Mouse (Mus musculus): ENCODE results near the gene Gm1140.
"Not testable (repeated sequence)": the region's sequence is repeated elsewhere in the genome, so short reads cannot be mapped to it uniquely, and the experiment has no call there.

The Gm1140 gene

DNA sequence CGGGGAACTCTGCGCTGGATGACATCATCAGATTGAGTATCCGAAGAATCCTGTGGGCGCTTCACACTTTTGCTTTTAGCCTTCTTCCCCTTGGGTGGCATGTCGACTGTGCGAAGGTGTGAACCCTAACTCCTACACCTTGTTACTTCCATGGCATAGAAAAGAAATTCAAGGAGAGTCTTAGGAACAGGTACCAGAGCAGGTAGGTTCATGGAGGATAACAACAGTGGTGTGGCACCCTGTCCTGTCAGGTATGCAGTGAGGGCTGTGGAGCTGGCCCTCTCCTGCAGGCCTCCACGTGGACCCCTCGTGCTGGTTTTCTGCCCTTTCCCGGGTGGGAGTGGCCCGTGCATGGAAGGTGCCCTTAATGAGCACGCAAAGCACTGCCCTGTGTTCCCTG is at the start of gene Gm1140:
Gene Gm1140 (minus strand): TSS at position 101 of the 400 bp plus-strand sequence.
- not testable (repeated sequence) for DNase-seq

DNA sequence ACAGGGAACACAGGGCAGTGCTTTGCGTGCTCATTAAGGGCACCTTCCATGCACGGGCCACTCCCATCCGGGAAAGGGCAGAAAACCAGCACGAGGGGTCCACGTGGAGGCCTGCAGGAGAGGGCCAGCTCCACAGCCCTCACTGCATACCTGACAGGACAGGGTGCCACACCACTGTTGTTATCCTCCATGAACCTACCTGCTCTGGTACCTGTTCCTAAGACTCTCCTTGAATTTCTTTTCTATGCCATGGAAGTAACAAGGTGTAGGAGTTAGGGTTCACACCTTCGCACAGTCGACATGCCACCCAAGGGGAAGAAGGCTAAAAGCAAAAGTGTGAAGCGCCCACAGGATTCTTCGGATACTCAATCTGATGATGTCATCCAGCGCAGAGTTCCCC is 2.0 kb upstream of the Gm1140 start, which contains the start of gene Gm14692:
Gene Gm14692 (plus strand): TSS at position 301 of the 400 bp plus-strand sequence.
- not testable (repeated sequence) for DNase-seq

All from lung, postnatal 14 days (tissue).